Mouse (Mus musculus): ENCODE results near the gene Id2. TPM values are rescaled to one million over a fixed set of nuclear protein-coding genes. Genes with fewer than 3 reads are reported as not detected.

Id2 gene
- total RNA-seq (2021), result 10 to 100 TPM; 12.6 TPM

GRCm38 (mm10) chr12:25097052-25097209, at the start of gene Id2:
Id2 (minus strand) TSS chr12:25097140.
- DNase-seq (ENCODE audit: low spot score), result no peak
- intact Hi-C loops (cut with DNase I), result loop anchor here (10.0 kb wide), 2 partner anchors 768 to 1218 kb away; no protein-coding TSS in a partner anchor

GRCm38 (mm10) chr12:25145344-25145698, 48.4 kb upstream of the Id2 start:
- intact Hi-C loops (cut with DNase I), result no loop called here

GRCm38 (mm10) chr12:25144591-25145343, 47.8 kb upstream of the Id2 start:
- no peak for DNase-seq (ENCODE audit: low spot score)
- intact Hi-C loops (cut with DNase I), result no loop called here

More at GRCm38 (mm10) chr12:25145344-25145698, 48.4 kb upstream of the Id2 start:
- no peak for DNase-seq (ENCODE audit: low spot score)

- intact Hi-C loops (cut with DNase I), result no loop called here
- no peak for DNase-seq (ENCODE audit: low spot score)
Observed at GRCm38 (mm10) chr12:25143492-25143891, 46.6 kb upstream of the Id2 start.

- no peak for DNase-seq (ENCODE audit: low spot score)
- intact Hi-C loops (cut with DNase I), result no loop called here
Observed at GRCm38 (mm10) chr12:25142251-25142650, 45.3 kb upstream of the Id2 start.

- intact Hi-C loops (cut with DNase I), result no loop called here
- no peak for DNase-seq (ENCODE audit: low spot score)
Observed at GRCm38 (mm10) chr12:25141311-25141710, 44.4 kb upstream of the Id2 start.

- DNase-seq (ENCODE audit: low spot score), result no peak
- intact Hi-C loops (cut with DNase I), result no loop called here
Observed at GRCm38 (mm10) chr12:25140115-25140514, 43.2 kb upstream of the Id2 start.

GRCm38 (mm10) chr12:25138616-25139015, 41.7 kb upstream of the Id2 start:
- DNase-seq (ENCODE audit: low spot score), result no peak

GRCm38 (mm10) chr12:25132046-25132445, 35.1 kb upstream of the Id2 start:
- intact Hi-C loops (cut with DNase I), result no loop called here

More at GRCm38 (mm10) chr12:25138616-25139015, 41.7 kb upstream of the Id2 start:
- intact Hi-C loops (cut with DNase I), result no loop called here

GRCm38 (mm10) chr12:25127629-25128028, 30.7 kb upstream of the Id2 start:
- DNase-seq (ENCODE audit: low spot score), result no peak
- intact Hi-C loops (cut with DNase I), result no loop called here

More at GRCm38 (mm10) chr12:25132046-25132445, 35.1 kb upstream of the Id2 start:
- DNase-seq (ENCODE audit: low spot score), result no peak

- intact Hi-C loops (cut with DNase I), result no loop called here
- DNase-seq (ENCODE audit: low spot score), result no peak
Observed at GRCm38 (mm10) chr12:25126228-25126627, 29.3 kb upstream of the Id2 start.

GRCm38 (mm10) chr12:25125239-25125776, 28.4 kb upstream of the Id2 start:
- DNase-seq (ENCODE audit: low spot score), result no peak
- intact Hi-C loops (cut with DNase I), result loop anchor here (1.0 kb wide), 1 partner anchor 11 kb away; no protein-coding TSS in a partner anchor

- DNase-seq (ENCODE audit: low spot score), result no peak
- intact Hi-C loops (cut with DNase I), result loop anchor here (1.0 kb wide), 1 partner anchor 10 kb away; no protein-coding TSS in a partner anchor
Observed at GRCm38 (mm10) chr12:25124431-25125238, 27.7 kb upstream of the Id2 start.

- intact Hi-C loops (cut with DNase I), result no loop called here
Observed at GRCm38 (mm10) chr12:25120753-25121152, 23.8 kb upstream of the Id2 start.

GRCm38 (mm10) chr12:25119278-25119677, 22.3 kb upstream of the Id2 start:
- peak; percentile 62 for DNase-seq (ENCODE audit: low spot score)
- intact Hi-C loops (cut with DNase I), result no loop called here

More at GRCm38 (mm10) chr12:25120753-25121152, 23.8 kb upstream of the Id2 start:
- DNase-seq (ENCODE audit: low spot score), result no peak

GRCm38 (mm10) chr12:25117856-25118511, 21.0 kb upstream of the Id2 start:
- no peak for DNase-seq (ENCODE audit: low spot score)
- intact Hi-C loops (cut with DNase I), result no loop called here

- no peak for DNase-seq (ENCODE audit: low spot score)
Observed at GRCm38 (mm10) chr12:25116126-25116525, 19.2 kb upstream of the Id2 start.

GRCm38 (mm10) chr12:25114426-25114825, 17.5 kb upstream of the Id2 start:
- no peak for DNase-seq (ENCODE audit: low spot score)
- intact Hi-C loops (cut with DNase I), result loop anchor here (1.0 kb wide), 1 partner anchor 11 kb away; no protein-coding TSS in a partner anchor

More at GRCm38 (mm10) chr12:25116126-25116525, 19.2 kb upstream of the Id2 start:
- intact Hi-C loops (cut with DNase I), result no loop called here

- intact Hi-C loops (cut with DNase I), result no loop called here
- no peak for DNase-seq (ENCODE audit: low spot score)
Observed at GRCm38 (mm10) chr12:25113357-25113756, 16.4 kb upstream of the Id2 start.

- no peak for DNase-seq (ENCODE audit: low spot score)
- intact Hi-C loops (cut with DNase I), result no loop called here
Observed at GRCm38 (mm10) chr12:25112806-25113205, 15.9 kb upstream of the Id2 start.

Measured in heart, postnatal 25 days (tissue).